Mouse (Mus musculus) bone marrow macrophage, adult 2 months (primary cell): Measurements from ENCODE around the gene Stard3.

Experiments
- CTCF ChIP-seq: IDR thresholded peaks from 2 replicates; pipeline ENCODE4 v1.5.1; 2012; ENCODE audit warnings: low read depth, mild to moderate bottlenecking, low read length, moderate library complexity
- POLR2A ChIP-seq: IDR thresholded peaks from 2 replicates; pipeline ENCODE4 v1.6.1; 2012; ENCODE audit warnings: mild to moderate bottlenecking, low read depth, low read length, borderline replicate concordance

DNA sequence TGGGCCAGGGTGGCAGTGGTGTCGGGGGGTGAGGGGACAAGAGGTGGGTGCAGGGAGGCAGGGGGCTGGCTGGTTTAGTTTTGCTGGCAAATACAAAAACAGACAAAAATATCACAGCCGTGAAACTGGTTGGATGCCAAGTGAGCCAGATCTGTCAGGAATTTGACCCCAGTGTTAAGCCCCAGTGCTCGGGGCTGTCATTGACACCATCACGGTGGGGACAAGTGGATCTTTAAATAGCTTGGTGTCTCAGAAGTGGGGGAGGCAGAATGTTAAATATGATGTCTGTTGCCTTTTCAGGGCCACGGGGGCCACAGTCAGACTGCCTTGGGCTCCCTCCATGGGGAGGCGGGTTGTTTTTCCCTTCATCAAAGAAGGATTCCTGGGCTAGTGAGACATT lies 36.1 kb downstream of the Stard3 start:
- TF ChIP-seq CTCF (no peak), POLR2A (no peak)
